Mouse (Mus musculus) c-Kit-positive CD71-positive TER-119-negative erythroid progenitor cells, embryonic 14.5 days (primary cell): ENCODE results near the gene Zfand6.
A peak's percentile ranks its signal among the peaks of the same experiment; 100 is the strongest.

Experiments
- DNase-seq: peaks from one replicate; pipeline ENCODE4 v3.0.0-alpha.2; 2013; ENCODE audit warnings: low read depth

Gene Zfand6

GRCm38 (mm10) chr7:84594087-84594916 is 95.5 kb downstream of the Zfand6 start:
- peak; percentile 73 for DNase-seq

- no peak for DNase-seq
Observed at GRCm38 (mm10) chr7:84591347-84591746, 98.4 kb downstream of the Zfand6 start.

- DNase-seq: no peak
Observed at GRCm38 (mm10) chr7:84590622-84591021, 99.1 kb downstream of the Zfand6 start.

- DNase-seq: peak; percentile 45
Observed at GRCm38 (mm10) chr7:84587101-84587783, 102.5 kb downstream of the Zfand6 start.

- DNase-seq: no peak
Observed at GRCm38 (mm10) chr7:84586360-84587100, 103.2 kb downstream of the Zfand6 start.

- no peak for DNase-seq
Observed at GRCm38 (mm10) chr7:84585086-84585485, 104.7 kb downstream of the Zfand6 start.

GRCm38 (mm10) chr7:84579769-84580168 is 110.0 kb downstream of the Zfand6 start:
- no peak for DNase-seq

GRCm38 (mm10) chr7:84578841-84579240 is 110.9 kb downstream of the Zfand6 start:
- DNase-seq: no peak

GRCm38 (mm10) chr7:84577034-84577433 is 112.7 kb downstream of the Zfand6 start:
- DNase-seq: no peak

- DNase-seq: no peak
Observed at GRCm38 (mm10) chr7:84566200-84566599, 123.6 kb downstream of the Zfand6 start.

GRCm38 (mm10) chr7:84564236-84564635 is 125.5 kb downstream of the Zfand6 start:
- no peak for DNase-seq
